Comparison of ENCODE assay signal across 8 mouse cellular contexts in the genomic region with DNA sequence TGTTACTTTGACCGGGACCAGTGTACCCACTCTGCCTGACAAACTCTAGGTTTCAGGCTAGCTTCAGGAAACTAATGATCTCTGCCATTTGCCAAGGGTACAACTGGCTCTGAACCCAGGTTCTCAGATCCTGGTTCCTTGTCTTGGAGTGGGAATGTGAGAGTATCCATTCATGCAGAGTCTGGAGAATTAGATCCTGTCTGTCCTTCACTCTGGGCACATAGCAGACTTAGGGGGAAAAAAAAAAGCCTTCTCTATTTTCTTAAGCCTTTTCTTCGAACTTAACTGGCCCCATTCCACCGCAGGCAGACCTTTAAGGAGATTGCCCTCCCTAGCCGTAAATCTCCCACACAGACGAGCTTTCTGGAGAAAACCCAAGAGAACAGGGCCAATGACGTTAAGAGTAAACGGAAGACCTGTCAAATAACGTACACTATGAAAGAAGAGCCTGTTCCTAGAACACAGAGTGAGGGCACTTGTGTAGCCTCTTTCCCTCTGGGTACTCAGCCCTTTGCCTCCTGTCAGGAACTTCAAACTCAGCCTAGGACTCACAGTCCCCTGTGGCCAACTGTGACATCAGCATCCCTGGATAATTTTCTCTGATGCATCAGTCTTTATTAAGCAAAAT.
DNase-seq lines count a peak whose midpoint lies in the region; ATAC-seq lines count a peak whose summit lies in the region.
"Had no signal": no experiment of that assay in that cellular context is flagged by ENCODE, and none has a peak within 500 bp of the region (broad histone marks: within the 10 kb centered on the region; RNA-seq: fewer than 3 reads in every experiment).

No protein-coding gene starts in this region.

- ATAC-seq in heart, embryonic 13.5 days (ENCODE audit: extremely low read depth, insufficient number of reproducible peaks, low FRiP score, low TSS enrichment), result no peak
- no peak for ATAC-seq in limb, embryonic 13.5 days (ENCODE audit: low FRiP score, low read depth)
- no peak for ATAC-seq in liver, embryonic 12.5 days
- no peak for ATAC-seq in liver, embryonic 11.5 days (replicated peaks; ENCODE audit: low FRiP score)

- H3K9me3 ChIP-seq in heart, embryonic 13.5 days, result no peaks in the 10 kb centered on the region
- no peaks in the 10 kb centered on the region for H3K9me3 ChIP-seq in limb, embryonic 13.5 days
- H3K9me3 ChIP-seq in liver, embryonic 12.5 days (replicated peaks), result no peaks in the 10 kb centered on the region
- no peaks in the 10 kb centered on the region for H3K9me3 ChIP-seq in liver, embryonic 11.5 days (ENCODE audit: control insufficient read depth, low read length)
- H3K9me3 ChIP-seq: liver, embryonic 15.5 days had no signal

- DNase-seq in heart, adult 18-20 months, result no peak
- peak; percentile 44 for DNase-seq in adrenal gland, postnatal 14 days
- peak; percentile 36 to 52 for DNase-seq in gastrocnemius, adult 8-10 months (ENCODE audit: low spot score in 2 of 2)
- DNase-seq in liver, embryonic 11.5 days (ENCODE audit: low spot score), result no peak

- H3K4me1 ChIP-seq in heart, embryonic 13.5 days, result peaks cover 7% of the 10 kb centered on the region
- peaks cover 19% of the 10 kb centered on the region for H3K4me1 ChIP-seq in limb, embryonic 13.5 days
- no peaks in the 10 kb centered on the region for H3K4me1 ChIP-seq in liver, embryonic 12.5 days
- H3K4me1 ChIP-seq in liver, embryonic 11.5 days (replicated peaks; ENCODE audit: control insufficient read depth, insufficient read depth, low read length), result no peaks in the 10 kb centered on the region
- H3K4me1 ChIP-seq: liver, embryonic 15.5 days had no signal

- 56% methylated on average over 8 of the region's 8 CpGs for WGBS in heart, embryonic 13.5 days
- 19% methylated on average over 8 of the region's 8 CpGs for WGBS in limb, embryonic 13.5 days
- 82% methylated on average over 8 of the region's 8 CpGs for WGBS in liver, embryonic 12.5 days (ENCODE audit: insufficient replicate concordance)
- WGBS in liver, embryonic 11.5 days, result 76% methylated on average over 8 of the region's 8 CpGs

- no peaks in the 10 kb centered on the region for H3K27me3 ChIP-seq in heart, embryonic 13.5 days (replicated peaks)
- no peaks in the 10 kb centered on the region for H3K27me3 ChIP-seq in limb, embryonic 13.5 days
- no peaks in the 10 kb centered on the region for H3K27me3 ChIP-seq in liver, embryonic 12.5 days (replicated peaks)
- no peaks in the 10 kb centered on the region for H3K27me3 ChIP-seq in liver, embryonic 11.5 days (replicated peaks; ENCODE audit: control insufficient read depth, insufficient read depth, low read length)
- H3K27me3 ChIP-seq: liver, embryonic 15.5 days had no signal

- H3K4me2 ChIP-seq in heart, embryonic 13.5 days, result no peak overlapping the region
- H3K4me2 ChIP-seq in limb, embryonic 13.5 days (replicated peaks), result no peak overlapping the region
- no peak overlapping the region for H3K4me2 ChIP-seq in liver, embryonic 12.5 days
- no peak overlapping the region for H3K4me2 ChIP-seq in liver, embryonic 11.5 days
- H3K4me2 ChIP-seq: liver, embryonic 15.5 days had no signal

- peak overlapping the region; percentile 53 for H3K27ac ChIP-seq in heart, embryonic 13.5 days (replicated peaks)
- H3K27ac ChIP-seq in limb, embryonic 13.5 days, result peak overlapping the region; percentile 39; the same call in 1 of the 2 replicates
- no peak overlapping the region for H3K27ac ChIP-seq in liver, embryonic 12.5 days
- H3K27ac ChIP-seq in liver, embryonic 11.5 days (ENCODE audit: low read depth, low read length), result no peak overlapping the region
- H3K27ac ChIP-seq: liver, embryonic 15.5 days had no signal

- no peak overlapping the region for H3K4me3 ChIP-seq in heart, embryonic 13.5 days
- no peak overlapping the region for H3K4me3 ChIP-seq in limb, embryonic 13.5 days
- H3K4me3 ChIP-seq in liver, embryonic 12.5 days, result no peak overlapping the region
- H3K4me3 ChIP-seq in liver, embryonic 11.5 days (ENCODE audit: low read depth, low read length), result no peak overlapping the region
- H3K4me3 ChIP-seq: liver, embryonic 15.5 days had no signal

- no peak overlapping the region for H3K9ac ChIP-seq in heart, embryonic 13.5 days
- no peak overlapping the region; the same call in 1 of the 2 replicates for H3K9ac ChIP-seq in limb, embryonic 13.5 days
- no peak overlapping the region for H3K9ac ChIP-seq in liver, embryonic 12.5 days
- no peak overlapping the region for H3K9ac ChIP-seq in liver, embryonic 11.5 days (ENCODE audit: low read depth, low read length)
- H3K9ac ChIP-seq: liver, embryonic 15.5 days had no signal

- H3K36me3 ChIP-seq in heart, embryonic 13.5 days, result peaks cover 4% of the 10 kb centered on the region; the same call in 1 of the 2 replicates
- no peaks in the 10 kb centered on the region for H3K36me3 ChIP-seq in limb, embryonic 13.5 days
- peaks cover 33% of the 10 kb centered on the region for H3K36me3 ChIP-seq in liver, embryonic 12.5 days
- H3K36me3 ChIP-seq in liver, embryonic 11.5 days (ENCODE audit: control insufficient read depth, insufficient read depth, low read length), result no peaks in the 10 kb centered on the region

Comparison
In these comparisons a context has a peak if more than half of its experiments do, and no peak if none do; other contexts are left out.
1. H3K27ac ChIP-seq: peak in heart, embryonic 13.5 days (single experiment) and limb, embryonic 13.5 days (single experiment); none in liver, embryonic 12.5 days (single experiment) and liver, embryonic 11.5 days (single experiment).
2. DNase-seq: peak in adrenal gland, postnatal 14 days (single experiment) and gastrocnemius, adult 8-10 months (2 of 2); none in heart, adult 18-20 months (0 of 2) and liver, embryonic 11.5 days (single experiment).